Mouse (Mus musculus) embryonic facial prominence, embryonic 13.5 days (tissue): ENCODE measurements around the gene Rab5if. TPM values are rescaled to one million over a fixed set of nuclear protein-coding genes. Genes with fewer than 3 reads are reported as not detected.
"Not testable (repeated sequence)": the region's sequence is repeated elsewhere in the genome, so short reads cannot be mapped to it uniquely, and the experiment has no call there.

Source experiments
- ATAC-seq: fragments of 200-750 bp; cut with Nextera tagmentation; 2 replicates; pipeline ENCODE4 v1.8.0; 2017; ENCODE audit warnings: low read depth; ENCODE audit not compliant: insufficient number of reproducible peaks, insufficient read depth, low FRiP score, low TSS enrichment
- H3K27ac ChIP-seq: fragments of 300-500 bp; sonication (generic); 2 replicates; pipeline ENCODE4 v1.5.1; 2015; ENCODE audit warnings: moderate library complexity, mild to moderate bottlenecking, inconsistent platforms
- H3K27me3 ChIP-seq: fragments of 300-500 bp; sonication (generic); 2 replicates; pipeline ENCODE4 v1.6.1; 2015; ENCODE audit warnings: mild to moderate bottlenecking, inconsistent platforms
- H3K36me3 ChIP-seq: fragments of 300-500 bp; sonication (generic); 2 replicates; pipeline ENCODE4 v1.6.1; 2015; ENCODE audit warnings: mild to moderate bottlenecking, inconsistent platforms
- H3K4me1 ChIP-seq: fragments of 300-500 bp; sonication (generic); 2 replicates; pipeline ENCODE4 v1.6.1; 2015; ENCODE audit warnings: inconsistent platforms
- H3K4me2 ChIP-seq: fragments of 300-500 bp; sonication (generic); 2 replicates; pipeline ENCODE4 v1.6.1; 2015; ENCODE audit warnings: moderate library complexity, mild to moderate bottlenecking, inconsistent platforms
- H3K4me3 ChIP-seq: fragments of 300-500 bp; sonication (generic); 2 replicates; pipeline ENCODE4 v1.5.1; 2015; ENCODE audit warnings: mild to moderate bottlenecking, inconsistent platforms
- H3K9ac ChIP-seq: fragments of 300-500 bp; sonication (generic); 2 replicates; pipeline ENCODE4 v1.6.1; 2015; ENCODE audit warnings: mild to moderate bottlenecking, inconsistent platforms
- H3K9me3 ChIP-seq: fragments of 300-500 bp; sonication (generic); 2 replicates; pipeline ENCODE4 v1.6.1; 2016; ENCODE audit warnings: inconsistent platforms
- WGBS: fragments of 180-500 bp; shearing (Covaris S2); methylation state at CpG from one replicate; pipeline ENCODE4 v1.1.7; 2015; ENCODE audit warnings: mixed read lengths; 5-methylcytosine and 5-hydroxymethylcytosine counted together
- polyA plus RNA-seq: library from polyadenylated mRNA; unstranded; fragments of >200 nt; fragmentation: Nextera tagmentation; extraction: Ambion mirVana; gene quantifications from 2 replicates; pipeline ENCODE4 v1.2.1, GENCODE M21; 2015

The Rab5if gene
- polyA plus RNA-seq, 1 experiment from 2014 or later: 158 TPM

DNA sequence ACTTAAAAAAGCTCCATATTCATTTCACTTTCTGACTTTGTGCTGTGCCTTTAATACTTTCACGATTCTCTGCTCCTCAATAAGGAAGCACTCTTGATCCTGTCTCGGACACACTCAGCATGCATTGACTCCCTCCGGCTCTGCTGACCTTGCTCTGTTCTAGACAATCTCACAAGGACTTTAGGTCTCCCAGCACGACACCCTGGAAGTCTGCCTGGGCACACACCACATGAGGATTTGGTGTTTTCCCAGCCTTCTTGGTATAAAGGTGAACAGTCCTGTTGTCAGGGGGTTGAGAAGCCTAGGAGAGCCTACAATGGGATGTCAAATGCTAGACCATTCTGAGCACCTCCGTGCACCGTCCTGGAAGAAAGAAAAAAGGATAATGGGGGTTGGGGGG is 29.9 kb downstream of the Rab5if start:
- no peak for ATAC-seq
- WGBS: 79% methylated on average over 6 of the region's 6 CpGs
- H3K4me2 ChIP-seq: no peak overlapping the region

DNA sequence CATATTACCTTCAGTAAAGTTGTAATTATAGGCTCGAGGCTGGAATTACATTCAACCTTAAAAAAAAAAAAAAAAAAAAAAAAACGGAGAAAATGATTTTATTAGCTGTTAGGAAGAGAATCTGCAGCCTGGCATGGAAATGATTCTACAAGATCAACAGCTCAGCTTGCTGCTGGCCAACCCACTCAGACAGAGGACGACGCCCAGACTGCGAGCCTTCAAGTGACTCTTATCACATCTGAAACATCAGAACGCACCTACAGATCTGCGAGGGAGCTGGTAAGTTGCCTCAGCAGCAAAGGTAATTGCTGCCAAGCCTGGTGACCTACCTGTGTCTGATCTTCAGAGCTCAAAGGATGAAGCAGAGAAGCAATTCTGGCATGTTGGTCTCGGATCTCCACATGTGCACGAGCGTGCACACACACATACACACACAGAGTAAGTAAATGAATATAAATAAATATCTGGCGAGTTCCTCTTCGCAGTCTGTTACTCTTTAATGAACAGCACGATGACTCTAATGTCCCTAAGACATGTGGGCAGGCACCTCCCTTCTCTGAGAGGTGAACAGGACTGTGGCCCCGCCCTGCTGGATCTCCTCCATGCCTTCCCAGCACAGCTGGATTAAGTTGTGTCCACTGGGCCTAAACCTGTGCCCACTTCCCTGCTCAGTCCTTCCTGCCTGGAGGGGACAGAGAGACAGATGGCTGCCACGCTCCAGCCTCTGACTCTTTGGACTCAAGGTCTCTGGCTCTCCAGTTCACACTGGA is 31.8 kb downstream of the Rab5if start:
- no peak for ATAC-seq
- Histone ChIP-seq H3K4me3 (no peak overlapping the region), H3K27me3 (no peaks in the 10 kb centered on the region), H3K9ac (no peak overlapping the region), H3K4me2 (no peak overlapping the region), H3K9me3 (no peaks in the 10 kb centered on the region), H3K27ac (no peak overlapping the region), H3K4me1 (no peaks in the 10 kb centered on the region), H3K36me3 (no peaks in the 10 kb centered on the region)
- 75% methylated on average over 15 of the region's 15 CpGs for WGBS

More for the DNA sequence above, 29.9 kb downstream of the Rab5if start:
- no peaks in the 10 kb centered on the region for H3K9me3 ChIP-seq
- no peak overlapping the region for H3K4me3 ChIP-seq
- H3K36me3 ChIP-seq: no peaks in the 10 kb centered on the region
- no peak overlapping the region for H3K9ac ChIP-seq
- no peaks in the 10 kb centered on the region for H3K4me1 ChIP-seq
- no peaks in the 10 kb centered on the region for H3K27me3 ChIP-seq
- H3K27ac ChIP-seq: no peak overlapping the region

DNA sequence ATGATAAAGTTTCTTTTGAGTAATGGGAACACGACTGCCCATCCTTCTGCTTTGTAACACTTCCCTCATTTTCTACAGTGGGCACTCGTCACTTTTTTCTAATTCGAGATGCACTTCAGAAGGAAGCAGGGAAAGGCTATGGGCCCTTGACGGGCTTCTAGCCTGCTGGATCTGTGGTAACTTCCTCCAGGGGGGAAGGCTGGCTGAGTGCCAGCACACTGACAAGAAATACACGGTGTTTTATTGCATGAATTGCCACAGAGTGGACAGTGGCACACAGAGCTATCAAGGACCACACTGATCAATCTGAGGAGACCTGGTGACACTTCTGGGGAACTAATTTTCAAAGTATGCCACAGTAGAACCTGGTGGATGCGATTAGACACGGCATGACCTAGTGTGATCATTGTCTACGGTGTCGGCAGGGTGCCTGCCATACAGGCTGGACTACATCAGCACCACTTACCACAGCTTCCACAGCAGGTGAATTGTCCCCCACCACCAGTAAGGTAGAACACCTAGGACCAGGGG is 33.5 kb downstream of the Rab5if start:
- no peak overlapping the region for H3K9ac ChIP-seq
- H3K4me3 ChIP-seq: no peak overlapping the region
- H3K27me3 ChIP-seq: no peaks in the 10 kb centered on the region
- no peak for ATAC-seq
- H3K36me3 ChIP-seq: no peaks in the 10 kb centered on the region
- H3K4me2 ChIP-seq: no peak overlapping the region
- no peak overlapping the region for H3K27ac ChIP-seq
- no peaks in the 10 kb centered on the region for H3K4me1 ChIP-seq
- no peaks in the 10 kb centered on the region for H3K9me3 ChIP-seq
- WGBS: 69% methylated on average over 9 of the region's 9 CpGs

DNA sequence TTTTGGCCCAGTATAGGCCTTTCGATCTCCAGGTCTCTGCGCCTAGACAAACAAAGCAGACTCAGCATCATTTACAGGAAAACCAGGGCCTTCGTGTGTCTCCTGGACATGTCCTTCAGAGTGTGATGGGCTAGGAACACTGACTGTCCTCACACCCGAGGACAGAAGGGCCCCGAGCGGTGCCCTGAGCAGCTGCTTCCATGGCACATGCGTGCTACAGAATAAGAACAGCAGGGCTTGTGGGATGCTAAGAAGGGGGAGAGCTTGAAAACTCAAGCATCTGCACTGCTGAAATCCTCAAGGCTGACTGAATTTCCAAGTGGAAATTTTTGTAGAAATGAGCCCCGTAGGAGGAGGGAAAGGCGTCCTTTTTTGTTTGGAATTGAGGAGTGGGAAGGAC is 34.1 kb downstream of the Rab5if start:
- H3K9ac ChIP-seq: no peak overlapping the region
- H3K4me1 ChIP-seq: no peaks in the 10 kb centered on the region
- ATAC-seq: no peak
- H3K4me3 ChIP-seq: no peak overlapping the region
- no peaks in the 10 kb centered on the region for H3K9me3 ChIP-seq
- no peak overlapping the region for H3K4me2 ChIP-seq
- H3K27ac ChIP-seq: no peak overlapping the region
- WGBS: 86% methylated on average over 9 of the region's 9 CpGs
- H3K27me3 ChIP-seq: no peaks in the 10 kb centered on the region
- H3K36me3 ChIP-seq: no peaks in the 10 kb centered on the region

DNA sequence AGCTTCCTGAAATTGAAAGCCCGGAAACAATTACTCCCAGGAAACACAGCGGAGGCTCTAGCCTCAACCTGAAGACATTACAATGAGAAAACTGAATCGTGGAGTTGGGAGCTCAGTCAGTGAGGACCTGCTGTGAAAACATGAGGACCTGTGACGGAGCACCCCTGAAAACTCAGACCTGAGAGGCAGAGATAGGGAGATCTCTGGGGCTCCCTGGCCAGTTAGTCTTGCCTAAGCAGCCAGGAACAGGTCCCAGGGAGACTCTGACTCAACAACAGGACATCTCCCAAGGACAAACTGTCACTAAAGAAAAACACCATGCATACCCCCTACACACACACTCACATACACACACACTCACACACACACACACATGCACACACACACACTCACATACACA is 35.4 kb downstream of the Rab5if start:
- WGBS: 70% methylated on average over 4 of the region's 4 CpGs

DNA sequence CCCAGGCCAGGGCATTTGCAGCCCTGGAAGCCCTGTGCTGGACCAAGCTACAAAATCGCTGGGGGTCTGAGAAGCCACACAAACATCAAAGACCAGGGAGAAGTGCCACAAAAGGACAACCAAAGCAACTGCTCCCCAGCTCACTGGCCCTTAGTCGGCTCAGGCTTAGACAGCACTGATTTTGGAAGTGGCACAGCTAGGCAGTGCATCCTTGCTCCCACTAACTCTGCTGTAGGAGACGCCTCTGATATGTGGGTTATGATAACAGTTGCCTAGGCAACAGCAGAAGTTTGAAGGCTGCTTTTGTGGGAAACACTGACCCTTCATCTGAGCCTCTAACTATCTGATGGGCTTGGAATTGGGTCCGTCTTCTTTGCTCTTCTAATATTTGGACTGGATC is 36.3 kb downstream of the Rab5if start:
- no peak overlapping the region for H3K27ac ChIP-seq
- no peak for ATAC-seq
- 75% methylated on average over 4 of the region's 4 CpGs for WGBS

More for the DNA sequence above, 35.4 kb downstream of the Rab5if start:
- no peaks in the 10 kb centered on the region for H3K4me1 ChIP-seq
- H3K4me3 ChIP-seq: no peak overlapping the region
- no peak overlapping the region for H3K27ac ChIP-seq
- H3K9me3 ChIP-seq: no peaks in the 10 kb centered on the region
- H3K9ac ChIP-seq: no peak overlapping the region
- H3K4me2 ChIP-seq: no peak overlapping the region
- no peaks in the 10 kb centered on the region for H3K36me3 ChIP-seq
- no peak for ATAC-seq
- no peaks in the 10 kb centered on the region for H3K27me3 ChIP-seq

DNA sequence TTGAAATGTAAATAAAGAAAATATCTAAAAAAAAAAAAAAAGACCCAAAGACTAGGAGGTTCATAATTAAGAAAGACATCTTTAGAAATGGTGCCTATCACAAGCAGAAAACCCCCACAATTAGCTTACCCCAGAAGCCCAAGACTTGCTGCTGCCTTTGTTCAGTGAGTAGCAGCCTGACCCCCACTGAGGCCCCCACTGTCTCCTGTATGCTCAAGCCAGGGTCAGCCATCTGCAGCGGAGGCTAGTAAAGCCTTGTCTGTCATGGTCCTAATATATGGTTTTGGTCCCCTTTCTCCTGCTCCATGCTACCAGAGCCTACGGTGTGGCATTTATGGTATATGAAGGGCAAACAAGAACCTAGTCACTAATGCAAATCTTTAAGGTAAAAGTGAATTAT is 38.4 kb downstream of the Rab5if start:
- WGBS: 84% methylated on average over 2 of the region's 2 CpGs
- Histone ChIP-seq H3K4me1 (no peaks in the 10 kb centered on the region), H3K27ac (no peak overlapping the region), H3K9ac (no peak overlapping the region), H3K4me3 (no peak overlapping the region), H3K27me3 (no peaks in the 10 kb centered on the region), H3K9me3 (no peaks in the 10 kb centered on the region), H3K4me2 (no peak overlapping the region), H3K36me3 (no peaks in the 10 kb centered on the region)
- no peak for ATAC-seq

More for the DNA sequence above, 36.3 kb downstream of the Rab5if start:
- no peak overlapping the region for H3K9ac ChIP-seq
- H3K9me3 ChIP-seq: no peaks in the 10 kb centered on the region
- H3K4me3 ChIP-seq: no peak overlapping the region
- no peak overlapping the region for H3K4me2 ChIP-seq
- H3K4me1 ChIP-seq: no peaks in the 10 kb centered on the region
- H3K27me3 ChIP-seq: no peaks in the 10 kb centered on the region
- H3K36me3 ChIP-seq: no peaks in the 10 kb centered on the region

DNA sequence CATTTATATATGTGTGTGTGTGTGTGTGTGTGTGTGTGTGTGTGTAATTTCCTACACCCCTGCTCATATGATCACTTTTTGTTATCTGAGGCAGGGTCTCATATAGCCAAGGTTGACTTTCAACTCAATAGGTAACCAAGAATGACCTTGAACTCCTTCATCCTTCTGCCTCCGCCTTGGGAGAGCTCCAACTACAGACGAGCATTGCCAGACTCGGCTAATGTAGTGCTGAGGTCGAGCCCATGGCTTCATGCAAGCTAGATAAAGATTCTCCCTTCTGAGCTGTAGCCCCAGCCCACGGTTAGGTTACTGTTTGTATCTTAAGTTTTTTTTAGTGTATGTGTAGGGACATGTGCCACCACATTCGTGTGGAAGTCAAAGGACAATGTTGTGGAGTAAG is 39.0 kb downstream of the Rab5if start:
- ATAC-seq: no peak
- Histone ChIP-seq H3K27ac (no peak overlapping the region), H3K36me3 (no peaks in the 10 kb centered on the region)

DNA sequence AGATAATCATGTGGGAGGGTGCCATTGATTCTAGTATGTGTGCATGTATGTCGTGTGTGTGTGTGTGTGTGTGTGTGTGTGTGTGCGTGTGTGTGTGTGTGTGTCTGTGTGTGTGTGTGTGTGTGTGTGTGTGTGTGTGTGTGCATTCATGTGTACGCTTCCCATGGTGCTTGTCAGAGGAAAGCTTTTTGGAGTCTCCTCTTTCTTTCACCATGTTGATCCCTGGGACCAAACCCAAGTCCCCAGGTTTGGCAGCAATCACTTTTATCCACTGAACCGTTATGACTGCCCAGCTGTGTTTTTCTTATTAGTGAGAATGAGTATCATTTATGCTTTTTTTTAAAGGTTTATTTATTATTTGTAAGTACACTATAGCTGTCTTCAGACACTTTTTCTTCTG is 39.5 kb downstream of the Rab5if start:
- H3K36me3 ChIP-seq, H3K9me3 ChIP-seq, H3K4me1 ChIP-seq, H3K4me2 ChIP-seq, ATAC-seq, H3K9ac ChIP-seq, H3K27me3 ChIP-seq, H3K27ac ChIP-seq, H3K4me3 ChIP-seq: not testable (repeated sequence)
- WGBS: 83% methylated on average over 3 of the region's 4 CpGs

More for the DNA sequence above, 39.0 kb downstream of the Rab5if start:
- no peaks in the 10 kb centered on the region for H3K27me3 ChIP-seq
- H3K9me3 ChIP-seq: no peaks in the 10 kb centered on the region
- H3K9ac ChIP-seq: no peak overlapping the region
- no peak overlapping the region for H3K4me2 ChIP-seq
- no peak overlapping the region for H3K4me3 ChIP-seq
- 76% methylated on average over 6 of the region's 6 CpGs for WGBS
- H3K4me1 ChIP-seq: no peaks in the 10 kb centered on the region

DNA sequence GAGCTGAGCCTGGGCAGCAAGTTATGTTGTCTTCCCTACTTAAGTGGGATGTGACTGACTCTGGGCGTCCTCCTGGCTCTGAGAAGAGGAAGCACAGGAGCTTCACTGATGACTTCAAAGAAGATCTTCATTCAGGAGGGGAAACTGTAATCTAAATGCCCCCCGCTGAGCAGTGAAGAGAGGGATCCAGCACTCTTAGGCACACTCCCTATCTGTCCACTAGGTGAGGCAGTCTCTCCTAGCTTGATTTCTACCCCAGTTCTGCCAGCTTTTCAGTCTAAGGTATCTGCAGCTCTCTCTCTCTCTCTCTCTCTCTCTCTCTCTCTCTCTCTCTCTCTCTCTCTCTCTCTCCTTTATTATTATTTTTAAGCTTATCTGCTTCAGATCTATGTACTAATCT is 40.4 kb downstream of the Rab5if start:
- H3K4me2 ChIP-seq: no peak overlapping the region
- H3K9ac ChIP-seq: no peak overlapping the region
- H3K36me3 ChIP-seq: no peaks in the 10 kb centered on the region
- no peak overlapping the region for H3K27ac ChIP-seq
- 29% methylated on average over 2 of the region's 2 CpGs for WGBS
- H3K4me3 ChIP-seq: no peak overlapping the region
- no peaks in the 10 kb centered on the region for H3K27me3 ChIP-seq
- no peaks in the 10 kb centered on the region for H3K4me1 ChIP-seq
- H3K9me3 ChIP-seq: no peaks in the 10 kb centered on the region
- ATAC-seq: no peak

DNA sequence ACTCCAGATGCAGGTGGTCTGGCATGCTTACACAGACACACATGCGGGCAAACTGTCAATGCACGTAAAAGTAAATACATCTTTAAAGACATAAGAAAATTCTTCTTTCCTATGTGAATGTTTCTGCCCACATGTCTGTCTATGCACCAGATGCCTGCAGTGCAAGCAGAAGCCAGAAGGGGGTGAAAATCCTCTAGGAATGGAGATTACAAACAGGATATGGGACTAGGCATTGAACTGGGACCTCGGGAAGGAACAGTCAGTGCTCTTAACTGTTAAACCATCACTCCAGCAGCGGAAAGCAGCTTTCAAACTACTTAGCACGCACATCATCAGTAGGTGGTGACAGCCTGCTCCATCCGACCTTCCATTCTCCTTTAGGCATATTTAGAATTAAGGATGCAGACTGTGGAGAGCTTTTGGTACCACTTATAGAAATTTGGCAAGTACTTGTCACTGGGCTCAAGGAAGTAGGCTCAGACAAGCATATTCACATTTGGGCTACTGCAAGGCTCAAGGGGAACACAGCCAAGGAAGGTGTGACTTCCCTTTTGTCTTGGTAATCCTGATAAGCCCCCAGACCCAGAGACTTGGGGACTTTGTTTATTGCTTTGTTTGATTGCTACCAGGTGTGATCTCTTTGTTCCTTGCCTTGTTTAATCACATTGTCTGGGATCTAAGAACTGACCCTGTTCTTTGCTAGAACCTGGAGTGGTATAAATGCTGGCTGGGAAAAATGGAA is 42.2 kb downstream of the Rab5if start:
- Histone ChIP-seq H3K4me3 (no peak overlapping the region), H3K27me3 (no peaks in the 10 kb centered on the region), H3K4me1 (no peaks in the 10 kb centered on the region), H3K9ac (no peak overlapping the region), H3K9me3 (no peaks in the 10 kb centered on the region), H3K27ac (no peak overlapping the region), H3K4me2 (no peak overlapping the region), H3K36me3 (no peaks in the 10 kb centered on the region)
- ATAC-seq: no peak
- 26% methylated on average over 6 of the region's 6 CpGs for WGBS

DNA sequence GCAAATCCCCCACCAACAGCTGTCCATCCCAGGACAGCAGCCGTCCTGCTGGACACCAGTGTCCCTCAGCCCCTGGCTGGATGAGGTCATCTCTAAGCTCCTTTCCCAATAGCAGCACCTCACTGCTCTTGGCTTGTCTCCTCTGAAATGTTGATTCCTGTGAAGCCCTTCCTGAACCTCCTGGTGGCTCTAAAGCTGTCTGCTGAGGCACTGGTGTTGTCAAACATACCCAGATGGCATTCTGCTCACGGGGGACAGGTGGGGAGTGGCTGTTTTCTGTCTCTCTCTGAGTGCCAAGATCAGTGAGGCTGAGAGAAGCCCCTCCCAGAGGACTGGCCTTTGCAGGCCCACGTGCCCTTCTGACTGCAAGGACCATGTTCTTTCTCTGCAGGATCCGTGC is 43.0 kb downstream of the Rab5if start:
- H3K4me1 ChIP-seq, H3K4me3 ChIP-seq, ATAC-seq, H3K4me2 ChIP-seq, H3K9ac ChIP-seq, H3K27me3 ChIP-seq, H3K36me3 ChIP-seq, H3K9me3 ChIP-seq, H3K27ac ChIP-seq: not testable (repeated sequence)
- WGBS: 48% methylated on average over 4 of the region's 4 CpGs
